Mouse (Mus musculus) left cerebral cortex, adult 6 months (tissue): ENCODE results near the gene Rufy2. TPM values are rescaled to one million over a fixed set of nuclear protein-coding genes. Genes with fewer than 3 reads are reported as not detected.

ENCODE experiments used
- long read RNA-seq, 2 experiments: library from polyadenylated mRNA; unstranded; transcript quantifications; one replicate each; pipeline ENCODE4 v2.0.0; 2019 to 2020
- polyA plus RNA-seq: library from polyadenylated mRNA; unstranded; fragments of <200 nt; fragmentation: Nextera tagmentation; gene quantifications from 2 replicates; pipeline ENCODE4 v1.2.3, GENCODE M21; 2021

Gene Rufy2
- 35.9 and 44.4 TPM in 2 replicates for polyA plus RNA-seq
- long read RNA-seq, experiment 1, full-length matches to known transcripts: 99 of 177 reads
- long read RNA-seq, experiment 1, partial matches to known transcripts: 38 of 177 reads
- long read RNA-seq, experiment 1, other reads (novel, unspliced or antisense): 40 of 177 reads
- long read RNA-seq, experiment 2, partial matches to known transcripts: 46 of 55 reads
- long read RNA-seq, experiment 2, other reads (novel, unspliced or antisense): 6 of 55 reads

GRCm38 (mm10) chr10:62980039-62980954, at the start of gene Rufy2:
TSS of gene Rufy2 (plus strand) at chr10:62980223.

GRCm38 (mm10) chr10:62946738-62947471, 33.1 kb upstream of the Rufy2 start, which contains the start of gene Dna2:
TSS of gene Dna2 (plus strand) at chr10:62947026.

GRCm38 (mm10) chr10:63023749-63024579, 43.9 kb downstream of the Rufy2 start, which contains the start of the genes Hnrnph3 and Pbld2:
TSS of gene Hnrnph3 (minus strand) at chr10:63024217.
TSS of gene Pbld2 (plus strand) at chr10:63024315.

GRCm38 (mm10) chr10:63059862-63060261, 79.8 kb downstream of the Rufy2 start, which contains the start of gene Pbld1:
TSS of gene Pbld1 (plus strand) at chr10:63060162.

Other genes with a start within 250 kb of the Rufy2 start
- 13.9 and 17.1 TPM in 2 replicates for gene Ccar1, start 187.9 kb upstream of the Rufy2 start, polyA plus RNA-seq
- 5.1 and 6.4 TPM in 2 replicates for gene Tet1, start 71.2 kb upstream of the Rufy2 start, polyA plus RNA-seq
- gene Slc25a16, start 59.6 kb upstream of the Rufy2 start, polyA plus RNA-seq: 5.4 and 23.3 TPM in 2 replicates
- gene Dna2, start 33.2 kb upstream of the Rufy2 start, polyA plus RNA-seq: 0.23 and 0.82 TPM in 2 replicates
- 17.5 and 23.0 TPM in 2 replicates for gene Hnrnph3, start 44.0 kb downstream of the Rufy2 start, polyA plus RNA-seq
- 0.59 and 1.0 TPM in 2 replicates for gene Pbld2, start 44.1 kb downstream of the Rufy2 start, polyA plus RNA-seq
- gene Pbld1, start 79.9 kb downstream of the Rufy2 start, polyA plus RNA-seq: 0.98 and 1.2 TPM in 2 replicates
- gene Atoh7, start 119.4 kb downstream of the Rufy2 start, polyA plus RNA-seq: 2.6 and 2.8 TPM in 2 replicates
- 0.60 and 0.73 TPM in 2 replicates for gene Mypn, start 223.7 kb downstream of the Rufy2 start, polyA plus RNA-seq